Mouse (Mus musculus) left cerebral cortex, postnatal 25 days (tissue): ENCODE results near the gene Lurap1l. TPM values are rescaled to one million over a fixed set of nuclear protein-coding genes. Genes with fewer than 3 reads are reported as not detected.
A peak's percentile ranks its signal among the peaks of the same experiment; 100 is the strongest.
"Not testable (repeated sequence)": the region's sequence is repeated elsewhere in the genome, so short reads cannot be mapped to it uniquely, and the experiment has no call there.

Experiments used
- DNase-seq, 2 experiments: peaks; one replicate each; pipeline ENCODE4 v3.0.0; 2022; ENCODE audit warnings: low spot score in 2 of 2, mixed read lengths in 1 of 2
- intact Hi-C: fragments of 180-260 bp; cut with DNase I; formaldehyde crosslinking; loops from one replicate; pipeline ENCODE4 v1.15.1; 2025
- total RNA-seq, 2 experiments: library from RNA; stranded (reverse); gene quantifications; 2 replicates each; pipeline ENCODE4 v1.2.3; 2021

Lurap1l gene
- total RNA-seq, 2 experiments from 2014 or later, result 9.1 to 9.7 TPM

- intact Hi-C loops, result no loop called here
- DNase-seq, result no peak
These were observed 4.8 kb downstream of the Lurap1l start for GRCm38 (mm10) chr4:80915211-80915610.

GRCm38 (mm10) chr4:80916695-80917094, 6.2 kb downstream of the Lurap1l start:
- intact Hi-C loops, result no loop called here
- no peak for DNase-seq

GRCm38 (mm10) chr4:80917128-80917527, 6.7 kb downstream of the Lurap1l start:
- intact Hi-C loops, result not testable (repeated sequence)

GRCm38 (mm10) chr4:80917812-80918211, 7.4 kb downstream of the Lurap1l start:
- intact Hi-C loops, result no loop called here
- no peak for DNase-seq

More at GRCm38 (mm10) chr4:80917128-80917527, 6.7 kb downstream of the Lurap1l start:
- DNase-seq, result not testable (repeated sequence)

- peak in 1 of 2 experiments; percentile 43 for DNase-seq
- intact Hi-C loops, result no loop called here
These were observed 8.2 kb downstream of the Lurap1l start for GRCm38 (mm10) chr4:80918526-80919129.

- no peak for DNase-seq
- intact Hi-C loops, result no loop called here
These were observed 8.9 kb downstream of the Lurap1l start for GRCm38 (mm10) chr4:80919217-80919867.

- intact Hi-C loops, result no loop called here
- DNase-seq, result no peak
These were observed 11.4 kb downstream of the Lurap1l start for GRCm38 (mm10) chr4:80921646-80922489.

- DNase-seq, result no peak
- intact Hi-C loops, result no loop called here
These were observed 12.2 kb downstream of the Lurap1l start for GRCm38 (mm10) chr4:80922654-80923053.

GRCm38 (mm10) chr4:80924815-80925214, 14.4 kb downstream of the Lurap1l start:
- DNase-seq, result no peak
- intact Hi-C loops, result no loop called here

- intact Hi-C loops, result no loop called here
- DNase-seq, result no peak
These were observed 15.5 kb downstream of the Lurap1l start for GRCm38 (mm10) chr4:80925752-80926519.

GRCm38 (mm10) chr4:80934749-80935148, 24.3 kb downstream of the Lurap1l start:
- no peak for DNase-seq
- intact Hi-C loops, result no loop called here

- intact Hi-C loops, result no loop called here
- no peak for DNase-seq
These were observed 28.7 kb downstream of the Lurap1l start for GRCm38 (mm10) chr4:80939115-80939514.

- DNase-seq, result no peak
- intact Hi-C loops, result no loop called here
These were observed 30.5 kb downstream of the Lurap1l start for GRCm38 (mm10) chr4:80940946-80941345.

- DNase-seq, result no peak
- intact Hi-C loops, result no loop called here
These were observed 31.5 kb downstream of the Lurap1l start for GRCm38 (mm10) chr4:80941978-80942377.

GRCm38 (mm10) chr4:80944605-80945004, 34.2 kb downstream of the Lurap1l start:
- intact Hi-C loops, result no loop called here
- peak in 1 of 2 experiments; percentile 47 for DNase-seq

GRCm38 (mm10) chr4:80949110-80949509, 38.7 kb downstream of the Lurap1l start:
- no peak for DNase-seq
- intact Hi-C loops, result no loop called here

- intact Hi-C loops, result loop anchor here (5.0 kb wide), 2 partner anchors 37 to 77 kb away; partner anchors contain the start of gene Lurap1l
- DNase-seq, result no peak
These were observed 39.3 kb downstream of the Lurap1l start for GRCm38 (mm10) chr4:80949720-80950119.

- DNase-seq, result no peak
- intact Hi-C loops, result loop anchor here (5.0 kb wide), 2 partner anchors 38 to 78 kb away; partner anchors contain the start of gene Lurap1l
These were observed 39.9 kb downstream of the Lurap1l start for GRCm38 (mm10) chr4:80950280-80950781.

GRCm38 (mm10) chr4:80952653-80953052, 42.2 kb downstream of the Lurap1l start:
- no peak for DNase-seq
- intact Hi-C loops, result loop anchor here (5.0 kb wide), 2 partner anchors 40 to 80 kb away; partner anchors contain the start of gene Lurap1l
